Mouse (Mus musculus) megakaryocyte-erythroid progenitor cell, adult 5 weeks (primary cell): ENCODE measurements around the gene Zfp414. TPM values are rescaled to one million over a fixed set of nuclear protein-coding genes. Genes with fewer than 3 reads are reported as not detected.

ENCODE experiments used
- polyA plus RNA-seq: library from polyadenylated mRNA; stranded (reverse); fragments of >175 nt; gene quantifications from 2 replicates; pipeline ENCODE4 v1.2.3, GENCODE M21; 2012

Zfp414 gene
- polyA plus RNA-seq: 130 and 136 TPM in 2 replicates

GRCm38 (mm10) chr17:33628621-33629486, at the start of gene Zfp414:
TSS of gene Zfp414 (plus strand) at chr17:33629090.

GRCm38 (mm10) chr17:33637516-33638276, 8.8 kb downstream of the Zfp414 start, which contains the start of gene Pram1:
TSS of gene Pram1 (plus strand) at chr17:33638056.

Other genes starting within 250 kb of the Zfp414 start
- 0.43 and 0.53 TPM in 2 replicates for gene Zfp101, start 234.4 kb upstream of the Zfp414 start, polyA plus RNA-seq
- 0.03 TPM in 1 of 2 replicates, not detected in the other for gene Actl9, start 196.2 kb upstream of the Zfp414 start, polyA plus RNA-seq
- 56.2 and 68.3 TPM in 2 replicates for gene Adamts10, start 104.9 kb upstream of the Zfp414 start, polyA plus RNA-seq
- 27.5 and 42.2 TPM in 2 replicates for gene Myo1f, start 73.4 kb upstream of the Zfp414 start, polyA plus RNA-seq
- gene Pram1, start 9.0 kb downstream of the Zfp414 start, polyA plus RNA-seq: 14.0 and 31.9 TPM in 2 replicates
- gene Hnrnpm, start 57.8 kb downstream of the Zfp414 start, polyA plus RNA-seq: 1,164 and 1,714 TPM in 2 replicates
- gene March2, start 89.6 kb downstream of the Zfp414 start, polyA plus RNA-seq: 16.8 and 20.2 TPM in 2 replicates
- gene Rab11b, start 131.4 kb downstream of the Zfp414 start, polyA plus RNA-seq: 161 and 162 TPM in 2 replicates
- 4.6 and 5.9 TPM in 2 replicates for gene Angptl4, start 152.7 kb downstream of the Zfp414 start, polyA plus RNA-seq
- 2.8 and 2.9 TPM in 2 replicates for gene Kank3, start 181.4 kb downstream of the Zfp414 start, polyA plus RNA-seq
- 7,027 and 8,316 TPM in 2 replicates for gene Rps28, start 195.5 kb downstream of the Zfp414 start, polyA plus RNA-seq
- 544 and 641 TPM in 2 replicates for gene Ndufa7, start 195.5 kb downstream of the Zfp414 start, polyA plus RNA-seq
- gene Cd320, start 214.0 kb downstream of the Zfp414 start, polyA plus RNA-seq: 21.7 and 28.1 TPM in 2 replicates
- not detected in 2 replicates for gene Gm7029, start 244.7 kb downstream of the Zfp414 start, polyA plus RNA-seq